Mouse (Mus musculus): ENCODE results near the gene D5Ertd579e.
"Not testable (repeated sequence)": the region's sequence is repeated elsewhere in the genome, so short reads cannot be mapped to it uniquely, and the experiment has no call there.

The D5Ertd579e gene

DNA sequence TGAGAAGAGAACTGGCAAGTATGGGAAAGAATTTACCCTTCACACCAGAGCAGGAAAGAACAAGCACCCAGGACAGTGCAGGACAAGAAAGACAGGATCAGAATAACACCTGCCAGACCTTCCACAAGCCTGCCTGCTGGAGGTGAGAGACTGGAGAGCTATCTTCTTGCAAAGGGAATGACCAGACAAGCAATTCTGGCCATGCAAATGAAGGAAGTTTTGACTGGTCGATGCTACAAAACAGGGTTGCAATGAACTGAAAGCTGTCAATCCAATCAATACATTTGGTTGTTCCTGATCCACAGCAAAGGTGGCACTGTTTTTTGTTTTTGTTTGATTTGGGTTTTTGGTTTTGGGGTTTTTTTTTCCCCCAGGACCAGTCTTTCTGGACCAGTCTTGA is 12.2 kb downstream of the D5Ertd579e start:
- no peak for DNase-seq (ENCODE audit: extremely low read depth, low read depth, low spot score)

DNA sequence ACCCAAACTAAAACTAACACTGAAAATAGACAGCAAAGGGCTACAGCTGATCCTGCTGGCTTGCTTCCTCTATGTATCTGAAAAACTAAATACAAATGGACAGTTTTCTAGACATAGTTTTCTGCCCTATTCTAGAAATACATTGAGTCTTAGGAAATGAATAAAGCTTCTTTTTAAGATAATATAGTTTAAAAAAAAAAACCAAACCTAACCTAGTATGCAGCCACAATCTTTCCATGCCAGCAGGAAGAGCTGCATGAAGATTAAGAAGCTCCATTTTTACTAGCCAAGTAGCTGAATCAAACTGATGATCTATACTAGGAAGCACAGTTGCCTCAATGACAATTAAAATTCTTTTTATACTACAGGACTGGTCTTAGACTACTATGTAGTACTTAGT is 14.6 kb downstream of the D5Ertd579e start:
- no peak for DNase-seq (ENCODE audit: extremely low read depth, low read depth, low spot score)

DNA sequence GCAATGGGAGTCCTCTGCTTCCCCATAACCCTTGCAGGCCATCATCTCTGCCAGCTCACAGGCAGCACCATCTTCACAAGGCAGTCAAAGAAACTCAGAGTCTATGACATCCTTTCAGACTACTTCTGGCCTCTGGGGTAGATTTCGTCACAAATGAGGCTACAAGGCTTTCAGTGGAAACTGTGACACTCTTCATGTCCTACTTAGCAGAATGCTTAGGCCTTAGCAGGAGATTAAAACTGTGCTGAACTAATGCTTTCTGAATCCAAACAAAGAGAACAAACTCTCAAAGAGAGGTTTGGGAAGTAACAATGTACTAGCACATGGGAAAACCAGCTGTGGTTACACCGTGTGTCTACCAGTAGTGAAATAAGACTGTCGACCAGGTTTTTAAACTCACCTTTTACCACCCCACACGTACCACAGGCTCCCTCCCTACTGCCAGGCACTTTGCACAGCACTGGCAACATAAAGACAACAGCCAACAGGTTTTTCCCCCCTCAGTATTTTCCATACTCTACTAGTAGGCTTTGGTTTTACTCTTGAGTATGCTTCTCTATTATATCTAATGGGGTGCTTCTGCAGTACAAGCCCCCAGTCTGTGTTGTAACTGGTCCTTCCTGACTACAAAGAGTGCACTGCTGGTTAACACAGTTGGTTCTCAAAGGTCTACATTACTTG is 15.8 kb downstream of the D5Ertd579e start:
- no peak for DNase-seq (ENCODE audit: extremely low read depth, low read depth, low spot score)

DNA sequence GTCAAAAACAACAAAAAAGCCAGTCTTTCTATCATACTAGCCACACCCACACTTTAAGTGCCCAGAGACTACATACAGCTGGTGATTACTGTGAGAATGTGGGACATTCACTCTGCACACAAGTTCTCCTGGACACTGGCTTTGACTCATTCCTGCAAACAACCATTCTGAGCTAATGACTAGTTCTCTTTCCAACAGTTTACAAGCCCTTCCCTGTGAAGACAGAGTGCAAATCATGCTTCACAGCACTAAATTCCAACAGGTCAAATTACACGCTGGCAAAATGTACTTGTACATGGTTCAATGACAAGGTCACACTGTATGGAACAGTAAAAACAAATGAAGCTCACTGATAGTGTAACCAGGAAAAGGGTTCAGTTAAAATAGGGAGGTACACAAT is 17.0 kb downstream of the D5Ertd579e start:
- DNase-seq (ENCODE audit: extremely low read depth, low read depth, low spot score), result no peak

DNA sequence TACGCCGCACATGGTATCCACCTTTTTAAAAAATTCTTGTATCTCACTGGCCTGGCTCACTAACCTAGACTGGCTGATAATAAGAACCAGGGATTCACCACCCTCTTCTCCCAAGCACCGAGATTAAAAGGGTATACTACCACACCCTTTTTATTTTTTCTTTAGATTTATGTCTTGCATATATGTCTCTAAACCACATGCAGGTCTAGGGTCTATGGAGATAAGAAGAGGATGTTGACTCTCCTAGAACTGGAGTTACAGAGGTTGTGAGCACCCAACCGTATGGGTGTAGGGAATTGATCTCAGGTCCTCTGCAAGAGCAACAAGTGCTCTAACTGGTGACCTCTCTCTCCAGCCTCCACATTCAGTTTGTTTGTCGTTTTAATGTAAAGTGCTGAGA is 17.9 kb downstream of the D5Ertd579e start:
- no peak for DNase-seq (ENCODE audit: extremely low read depth, low read depth, low spot score)

DNA sequence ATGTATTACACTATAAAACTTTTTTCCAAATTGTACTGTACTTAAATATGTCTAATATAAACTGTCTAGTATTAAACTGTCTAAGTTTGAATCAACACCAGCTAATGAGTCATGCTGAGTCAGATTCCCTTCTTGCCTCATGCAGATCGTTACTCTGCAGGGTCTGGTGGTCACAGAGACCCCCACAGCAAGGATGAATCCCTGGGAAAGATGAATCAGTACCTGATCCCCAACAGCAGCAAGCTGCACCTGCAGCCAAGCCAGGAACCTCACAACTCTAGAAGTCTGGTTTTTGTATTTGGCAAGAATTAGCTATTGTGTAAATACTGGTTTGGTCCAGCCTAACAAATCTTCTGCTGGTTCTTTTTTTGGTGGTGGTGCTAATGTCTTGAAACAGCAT is 20.4 kb downstream of the D5Ertd579e start:
- no peak for DNase-seq (ENCODE audit: extremely low read depth, low read depth, low spot score)

DNA sequence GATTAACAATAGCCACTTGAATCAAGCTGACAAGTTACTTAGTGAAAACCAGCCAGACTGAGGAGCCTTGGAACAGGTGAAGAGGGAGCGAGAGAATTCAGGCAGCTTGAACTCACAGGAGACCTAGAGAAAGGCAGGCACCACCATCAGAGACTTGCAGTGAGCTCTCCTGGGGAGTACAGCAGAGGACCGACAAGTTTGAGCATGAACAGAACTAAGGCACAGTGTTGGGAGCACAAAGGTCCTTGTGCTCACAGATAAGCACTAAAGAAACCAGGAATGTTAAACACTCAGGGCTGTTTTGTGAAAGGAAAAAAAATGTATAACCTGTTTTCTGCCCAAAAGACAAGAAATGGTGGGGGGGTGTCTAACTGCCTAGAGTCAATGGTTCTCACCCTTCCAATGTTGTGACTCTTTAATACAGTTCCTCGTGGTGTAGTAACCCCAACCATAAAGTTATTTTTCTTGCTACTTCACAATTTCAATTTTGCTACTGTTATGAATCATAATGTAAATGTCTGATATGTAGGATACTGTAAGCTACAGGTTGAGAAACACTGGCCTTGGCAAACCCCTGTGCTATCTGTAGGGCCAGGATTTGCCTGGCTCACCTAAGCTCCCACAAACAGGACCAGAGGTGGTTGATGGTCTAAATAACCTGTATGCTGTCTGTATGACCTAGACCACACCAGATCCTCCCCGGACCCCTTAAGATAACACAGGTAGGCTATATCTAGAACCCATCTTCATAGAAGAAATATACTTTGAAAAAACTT is 21.0 kb downstream of the D5Ertd579e start:
- DNase-seq (ENCODE audit: extremely low read depth, low read depth, low spot score), result no peak

DNA sequence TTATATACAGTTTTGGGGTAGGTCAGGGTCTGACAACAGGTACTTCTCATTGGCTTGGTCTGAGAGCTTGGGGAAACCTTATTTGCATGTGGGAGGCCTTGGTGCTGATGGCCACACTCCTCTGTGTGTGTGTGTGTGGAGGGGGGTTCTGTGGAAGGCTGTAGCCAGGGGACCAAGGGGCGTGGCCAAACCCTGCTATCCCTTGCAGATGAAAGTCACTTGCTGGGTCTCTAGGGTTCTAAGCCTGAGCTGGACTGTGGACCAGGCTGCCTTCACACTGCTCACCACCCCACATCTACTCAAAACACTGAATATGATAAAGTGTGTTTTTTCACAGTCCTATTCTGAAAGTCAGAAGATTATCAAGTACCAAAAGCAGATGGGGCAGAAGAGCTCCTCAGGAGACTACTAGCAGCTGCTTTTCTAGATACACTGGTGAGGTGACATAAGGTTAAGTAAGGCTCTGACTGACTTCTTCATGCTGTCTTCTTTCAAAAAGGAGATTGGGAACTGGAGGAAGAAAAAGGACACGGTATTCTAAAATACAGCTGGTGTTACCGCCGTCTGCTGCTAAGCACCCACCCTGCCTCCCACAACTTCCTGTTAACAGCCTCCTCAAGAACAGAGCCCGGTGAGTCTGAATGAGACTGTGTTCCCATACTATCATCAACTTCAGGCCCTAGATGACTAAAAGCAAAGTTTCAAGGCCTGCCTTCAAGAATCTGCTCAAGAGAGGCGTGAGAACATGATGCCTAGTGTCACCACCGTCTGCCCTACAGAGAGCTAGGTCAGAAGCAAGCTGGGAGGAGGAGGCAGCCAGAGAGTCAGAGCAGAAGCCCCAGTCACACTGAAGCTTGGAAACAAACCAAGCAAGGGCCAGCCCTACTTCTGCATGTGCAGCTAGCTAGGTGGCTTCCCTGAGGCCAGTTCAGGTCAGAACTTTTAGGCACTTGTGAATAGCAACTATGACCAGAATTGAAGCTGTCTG is 26.5 kb downstream of the D5Ertd579e start:
- DNase-seq (ENCODE audit: extremely low read depth, low read depth, low spot score), result no peak

DNA sequence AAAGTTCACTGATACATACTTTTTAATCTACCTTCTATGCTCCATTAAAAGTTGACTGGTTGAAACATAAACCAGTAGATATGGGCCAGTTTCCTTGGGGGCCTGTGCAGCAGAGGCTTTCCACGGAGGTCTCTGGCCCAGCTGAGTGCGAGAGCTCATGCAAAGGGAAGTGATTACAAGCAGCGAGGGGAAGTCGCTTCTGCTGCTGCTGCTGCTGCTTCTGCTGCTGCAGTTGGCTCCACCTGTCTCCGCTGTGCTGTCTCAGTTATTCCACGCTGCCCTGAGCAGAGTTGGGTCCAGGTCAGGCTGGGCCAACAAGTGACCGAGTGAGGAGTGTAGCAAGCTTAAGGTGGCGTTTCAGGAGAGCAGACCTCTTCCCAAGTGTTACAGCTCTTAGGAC is 27.3 kb downstream of the D5Ertd579e start:
- DNase-seq (ENCODE audit: extremely low read depth, low read depth, low spot score), result no peak

DNA sequence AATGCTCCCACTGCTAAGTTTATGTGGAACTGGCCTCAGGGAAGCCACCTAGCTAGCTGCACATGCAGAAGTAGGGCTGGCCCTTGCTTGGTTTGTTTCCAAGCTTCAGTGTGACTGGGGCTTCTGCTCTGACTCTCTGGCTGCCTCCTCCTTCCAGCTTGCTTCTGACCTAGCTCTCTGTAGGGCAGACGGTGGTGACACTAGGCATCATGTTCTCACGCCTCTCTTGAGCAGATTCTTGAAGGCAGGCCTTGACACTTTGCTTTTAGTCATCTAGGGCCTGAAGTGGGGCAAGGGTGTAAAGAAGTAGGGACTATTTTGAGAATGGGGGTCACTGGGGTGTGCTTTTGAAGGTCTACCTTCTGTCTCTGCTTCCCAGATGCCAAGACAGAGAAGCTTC is 27.8 kb downstream of the D5Ertd579e start:
- DNase-seq (ENCODE audit: extremely low read depth, low read depth, low spot score), result not testable (repeated sequence)

DNA sequence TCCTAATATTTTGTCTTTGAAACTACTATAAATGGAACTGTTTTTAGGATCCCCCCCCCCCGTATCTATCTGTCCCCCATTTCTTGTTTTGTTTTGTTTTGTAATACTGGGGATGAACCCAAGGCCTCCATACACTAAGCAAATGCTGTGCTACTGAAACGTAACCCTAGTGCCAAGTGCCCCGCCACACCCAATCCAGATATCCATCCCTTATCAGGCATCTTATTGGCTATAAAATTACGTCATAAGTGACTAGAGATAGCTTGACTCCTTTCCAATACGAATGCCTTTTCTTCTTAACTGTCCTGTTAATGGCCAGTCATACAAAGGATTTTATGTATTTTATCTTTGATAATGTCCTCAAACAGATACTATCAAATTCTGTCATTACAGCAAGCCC is 28.7 kb downstream of the D5Ertd579e start:
- DNase-seq (ENCODE audit: extremely low read depth, low read depth, low spot score), result no peak

DNA sequence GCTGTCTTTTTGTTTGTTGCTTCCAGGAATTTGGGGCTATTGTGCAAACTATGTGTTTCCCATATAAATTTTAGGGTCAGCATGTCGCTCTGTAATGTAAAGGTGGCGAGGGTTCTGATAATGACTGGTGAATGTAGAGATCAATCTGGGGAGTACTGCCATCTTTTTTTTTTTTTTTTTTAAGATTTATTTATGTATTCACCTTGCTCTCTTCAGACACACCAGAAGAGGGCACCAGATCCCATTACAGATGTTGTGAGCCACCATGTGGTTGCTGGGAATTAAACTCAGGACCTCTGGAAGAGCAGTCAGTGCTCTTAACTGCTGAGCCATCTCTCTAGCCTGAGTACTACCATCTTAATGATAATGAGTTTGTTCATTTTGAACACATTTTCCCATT is 29.1 kb downstream of the D5Ertd579e start:
- not testable (repeated sequence) for DNase-seq (ENCODE audit: extremely low read depth, low read depth, low spot score)

DNA sequence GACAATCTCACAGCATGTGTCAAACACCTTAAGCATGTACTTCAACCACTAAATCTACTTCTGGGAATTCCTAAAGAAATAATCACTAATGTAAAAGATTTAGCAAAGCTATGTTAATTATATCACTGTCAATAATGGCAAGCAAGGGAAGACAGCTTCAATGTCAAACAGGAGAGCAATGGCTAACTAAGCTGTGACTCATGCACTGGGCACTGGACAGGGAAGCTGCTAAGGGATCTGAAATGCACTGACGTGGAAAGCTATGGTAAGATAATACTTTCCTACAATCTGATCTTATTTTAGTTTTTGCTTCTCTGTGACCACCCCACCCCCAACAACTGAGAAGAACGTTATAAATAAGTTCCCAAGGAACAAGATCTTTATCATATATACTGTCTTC is 32.5 kb downstream of the D5Ertd579e start:
- DNase-seq (ENCODE audit: extremely low read depth, low read depth, low spot score), result no peak

DNA sequence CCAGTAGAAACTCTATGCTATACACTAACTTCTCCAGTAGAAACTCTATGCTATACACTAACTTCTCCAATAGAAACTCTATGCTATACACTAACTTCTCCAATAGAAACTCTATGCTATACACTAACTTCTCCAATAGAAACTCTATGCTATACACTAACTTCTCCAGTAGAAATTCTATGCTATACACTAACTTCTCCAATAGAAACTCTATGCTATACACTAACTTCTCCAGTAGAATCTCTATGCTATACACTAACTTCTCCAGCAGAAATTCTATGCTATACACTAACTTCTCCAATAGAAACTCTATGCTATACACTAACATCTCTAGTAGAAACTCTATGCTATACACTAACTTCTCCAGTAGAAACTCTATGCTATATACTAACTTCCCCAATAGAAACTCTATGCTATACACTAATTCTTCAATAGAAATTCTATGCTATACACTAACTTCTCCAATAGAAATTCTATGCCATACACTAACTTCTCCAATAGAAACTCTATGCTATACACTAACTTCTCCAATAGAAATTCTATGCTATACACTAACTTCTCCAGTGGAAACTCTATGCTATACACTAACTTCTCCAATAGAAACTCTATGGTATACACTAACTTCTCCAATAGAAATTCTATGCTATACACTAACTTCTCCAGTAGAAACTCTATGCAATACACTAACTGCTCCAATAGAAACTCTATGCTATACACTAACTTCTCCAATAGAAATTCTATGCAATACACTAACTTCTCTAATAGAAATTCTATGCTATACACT is 34.7 kb downstream of the D5Ertd579e start:
- DNase-seq (ENCODE audit: extremely low read depth, low read depth, low spot score), result not testable (repeated sequence)

DNA sequence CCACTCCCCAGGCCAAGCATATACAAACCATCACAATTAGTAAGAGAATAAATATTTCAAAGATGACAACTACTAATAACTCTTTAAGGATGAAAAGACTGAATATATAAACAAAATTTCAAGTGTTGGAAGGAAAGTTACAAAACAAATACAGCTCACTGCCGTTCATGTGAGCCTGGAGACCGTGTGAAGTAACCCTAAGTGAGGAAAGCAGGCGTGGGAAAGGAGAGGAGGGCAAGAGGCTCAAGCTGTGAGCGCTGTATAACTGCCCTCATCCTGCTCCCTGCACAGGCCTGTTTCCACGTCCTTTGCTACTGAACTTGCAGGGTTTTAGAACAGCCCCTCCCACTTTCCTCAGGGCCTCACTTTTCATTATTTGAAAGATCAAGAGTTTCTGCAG is 70.2 kb downstream of the D5Ertd579e start:
- DNase-seq (ENCODE audit: extremely low read depth, low read depth, low spot score), result no peak

DNA sequence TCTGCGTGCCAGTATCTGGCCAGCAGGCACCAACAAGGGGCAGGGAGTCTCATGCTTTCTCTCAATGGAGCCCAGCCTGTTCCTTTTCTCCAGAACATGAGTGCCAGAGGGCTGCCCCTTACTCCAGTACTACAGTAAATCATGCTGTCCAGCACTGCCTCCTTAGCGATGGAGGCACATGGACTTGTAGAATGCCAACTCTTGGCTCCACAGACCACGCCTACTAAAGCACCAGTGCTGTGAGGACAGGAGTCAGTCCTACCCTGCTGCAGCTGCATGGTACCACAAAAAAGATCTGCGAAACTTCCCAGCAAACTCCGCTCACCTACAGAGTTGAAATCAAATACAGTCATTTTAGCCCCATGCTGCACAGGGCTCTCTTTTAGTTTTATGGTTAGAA is 72.2 kb downstream of the D5Ertd579e start:
- DNase-seq (ENCODE audit: extremely low read depth, low read depth, low spot score), result no peak

DNA sequence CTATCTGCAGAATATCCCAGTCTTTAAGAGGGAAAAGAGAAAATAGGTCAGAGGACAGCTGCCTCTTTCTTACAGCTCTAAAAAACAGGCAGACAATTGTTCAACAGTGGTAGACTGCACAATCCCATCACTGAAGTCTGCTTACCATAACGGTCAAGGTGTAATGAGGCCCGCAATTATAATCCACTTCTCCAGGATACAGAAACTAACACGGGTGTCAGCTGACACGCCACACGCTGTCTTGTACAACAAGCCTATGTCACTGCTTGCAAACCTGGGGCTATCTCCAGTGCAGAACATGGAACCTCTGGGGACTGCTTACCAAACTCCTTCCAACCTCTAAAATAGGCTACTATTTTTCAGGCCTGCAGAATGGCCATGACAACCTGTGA is 74.8 kb downstream of the D5Ertd579e start:
- no peak for DNase-seq (ENCODE audit: extremely low read depth, low read depth, low spot score)

DNA sequence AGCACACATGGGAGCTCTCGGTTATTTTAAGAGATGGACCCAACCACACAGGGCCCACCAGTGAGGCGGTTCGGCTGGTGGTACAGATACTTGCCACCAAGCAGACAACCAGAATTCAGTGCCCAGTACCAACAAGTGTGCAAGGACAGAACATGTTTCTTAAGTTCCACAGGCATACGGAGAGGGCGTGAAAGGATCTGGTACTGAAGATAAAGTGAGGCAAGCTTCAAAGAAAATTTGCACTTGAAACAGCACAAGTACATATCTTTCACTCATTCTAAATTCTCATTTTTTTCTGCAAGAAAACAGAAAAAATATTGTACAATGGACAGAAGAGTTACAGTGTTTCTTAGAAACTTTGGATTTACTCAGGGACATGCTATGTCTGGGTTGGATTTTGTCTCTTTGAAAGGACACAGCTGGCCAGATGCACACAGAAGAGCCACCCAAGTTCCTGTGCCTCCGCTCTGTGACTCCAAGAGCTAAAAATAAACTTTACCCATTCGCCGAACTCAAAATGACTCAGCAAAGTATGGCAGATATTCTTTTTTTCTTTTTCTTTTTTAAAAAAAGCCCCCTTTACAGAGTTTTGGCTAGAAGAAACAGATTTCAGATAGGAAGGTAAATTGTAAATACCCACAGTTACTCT is 75.3 kb downstream of the D5Ertd579e start:
- DNase-seq (ENCODE audit: extremely low read depth, low read depth, low spot score), result no peak

DNA sequence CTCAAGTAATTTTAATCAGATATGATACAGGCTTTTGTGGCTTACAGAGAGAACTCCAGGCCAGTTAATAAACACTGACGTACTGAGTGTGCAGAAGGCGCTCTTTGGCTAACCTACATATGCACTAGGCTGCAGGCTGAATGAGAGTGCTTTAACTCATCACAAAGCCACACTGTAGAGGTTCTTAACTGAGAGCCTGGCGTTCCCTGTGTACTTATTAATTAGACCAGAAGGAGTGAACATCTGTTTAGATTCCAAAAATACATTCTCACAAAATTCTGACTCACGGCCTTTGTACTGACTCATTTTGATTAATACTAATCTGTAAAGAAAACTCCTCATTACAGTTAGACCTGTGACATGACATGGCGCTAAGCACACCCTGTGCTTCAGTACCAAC is 76.9 kb downstream of the D5Ertd579e start:
- DNase-seq (ENCODE audit: extremely low read depth, low read depth, low spot score), result no peak

DNA sequence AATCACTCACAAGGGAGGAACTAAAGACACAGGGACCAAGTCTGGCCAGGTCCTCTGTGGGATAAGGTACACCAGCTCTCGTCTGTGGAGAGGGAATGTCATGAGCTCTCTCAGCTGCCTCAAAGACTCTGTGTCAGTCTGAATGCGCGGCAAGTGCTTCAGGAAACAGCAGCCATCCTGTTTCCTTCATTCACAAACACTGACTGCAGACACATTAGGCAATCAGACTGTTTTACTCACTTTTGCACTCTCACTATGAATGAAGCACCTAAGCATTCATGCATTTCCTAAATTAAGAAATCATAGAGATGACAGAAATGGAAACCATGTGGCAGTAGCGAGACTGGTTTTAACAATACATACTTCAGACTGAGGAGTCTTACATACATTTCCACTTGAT is 77.5 kb downstream of the D5Ertd579e start:
- no peak for DNase-seq (ENCODE audit: extremely low read depth, low read depth, low spot score)

Data from fat pad, adult 2 months (tissue).